Mouse (Mus musculus) urinary bladder, postnatal 10 days (tissue): ENCODE measurements at regions not wholly inside any gene's neighbourhood (a gene's known extent, or its start where the extent isn't known, plus 50 kb on each side); places are given as distances from the start of the nearest gene placed in this dataset.

Experiments used
- DNase-seq: peaks from one replicate; pipeline ENCODE4 v3.0.0; 2022; ENCODE audit warnings: low spot score

- no peak for DNase-seq
Measured at GRCm38 (mm10) chr13:53902831-53903230, 152.7 kb downstream of the Drd1 start.

GRCm38 (mm10) chr13:53900406-53901025, 155.0 kb downstream of the Drd1 start:
- DNase-seq, result no peak

- DNase-seq, result no peak
Measured at GRCm38 (mm10) chr13:53898351-53898750, 157.2 kb downstream of the Drd1 start.

- DNase-seq, result no peak
Measured at GRCm38 (mm10) chr13:53897176-53897575, 158.3 kb downstream of the Drd1 start.

GRCm38 (mm10) chr13:53888411-53888810, 167.1 kb downstream of the Drd1 start:
- no peak for DNase-seq

GRCm38 (mm10) chr13:53885756-53886155, 169.7 kb downstream of the Drd1 start:
- DNase-seq, result no peak

GRCm38 (mm10) chr13:53883206-53883605, 172.3 kb downstream of the Drd1 start:
- DNase-seq, result no peak

GRCm38 (mm10) chr13:53880466-53881250, 174.8 kb downstream of the Drd1 start:
- no peak for DNase-seq

- no peak for DNase-seq
Measured at GRCm38 (mm10) chr13:53875546-53875945, 180.0 kb downstream of the Drd1 start.

- DNase-seq, result no peak
Measured at GRCm38 (mm10) chr13:53865323-53865722, 190.2 kb downstream of the Drd1 start.

- DNase-seq, result no peak
Measured at GRCm38 (mm10) chr13:53862336-53862735, 193.2 kb downstream of the Drd1 start.

GRCm38 (mm10) chr13:53854196-53854595, 201.3 kb downstream of the Drd1 start:
- DNase-seq, result no peak

GRCm38 (mm10) chr13:53850146-53850545, 205.4 kb downstream of the Drd1 start:
- DNase-seq, result no peak

GRCm38 (mm10) chr13:53846221-53846620, 209.3 kb downstream of the Drd1 start:
- DNase-seq, result no peak

GRCm38 (mm10) chr13:53845786-53846185, 209.7 kb downstream of the Drd1 start:
- DNase-seq, result no peak

GRCm38 (mm10) chr13:53825957-53826580, 229.4 kb downstream of the Drd1 start:
- no peak for DNase-seq

GRCm38 (mm10) chr13:53822061-53822460, 233.4 kb downstream of the Drd1 start:
- DNase-seq, result no peak

GRCm38 (mm10) chr13:53815629-53816028, 239.9 kb downstream of the Drd1 start:
- DNase-seq, result no peak

GRCm38 (mm10) chr13:53814088-53814487, 241.4 kb downstream of the Drd1 start:
- no peak for DNase-seq

- DNase-seq, result no peak
Measured at GRCm38 (mm10) chr13:53811862-53812261, 243.6 kb downstream of the Drd1 start.

GRCm38 (mm10) chr13:53811151-53811550, 244.4 kb downstream of the Drd1 start:
- DNase-seq, result no peak

- DNase-seq, result no peak
Measured at GRCm38 (mm10) chr13:53807791-53808525, 247.5 kb downstream of the Drd1 start.
